Mouse (Mus musculus): ENCODE measurements around the gene Vars2.

Vars2 gene

GRCm38 (mm10) chr17:35667334-35668065 is at the start of gene Vars2:
Gene Vars2 (minus strand): TSS chr17:35667592.
- in situ Hi-C loops (cut with MseI, MboI), result no loop called here

- in situ Hi-C loops (cut with MseI, MboI), result no loop called here
Measured at GRCm38 (mm10) chr17:35717080-35717479, 49.7 kb upstream of the Vars2 start.

- in situ Hi-C loops (cut with MseI, MboI), result no loop called here
Measured at GRCm38 (mm10) chr17:35716114-35716513, 48.7 kb upstream of the Vars2 start.

- in situ Hi-C loops (cut with MseI, MboI), result no loop called here
Measured at GRCm38 (mm10) chr17:35710705-35711347, 43.4 kb upstream of the Vars2 start.

- in situ Hi-C loops (cut with MseI, MboI), result no loop called here
Measured at GRCm38 (mm10) chr17:35708611-35709010, 41.2 kb upstream of the Vars2 start.

- in situ Hi-C loops (cut with MseI, MboI), result no loop called here
Measured at GRCm38 (mm10) chr17:35707929-35708328, 40.5 kb upstream of the Vars2 start.

- in situ Hi-C loops (cut with MseI, MboI), result no loop called here
Measured at GRCm38 (mm10) chr17:35705836-35706235, 38.4 kb upstream of the Vars2 start.

- in situ Hi-C loops (cut with MseI, MboI), result no loop called here
Measured at GRCm38 (mm10) chr17:35704621-35705464, 37.5 kb upstream of the Vars2 start, which contains the start of gene Ddr1. Gene Ddr1 (minus strand): TSS chr17:35704621.

- in situ Hi-C loops (cut with MseI, MboI), result no loop called here
Measured at GRCm38 (mm10) chr17:35703751-35704271, 36.4 kb upstream of the Vars2 start.

GRCm38 (mm10) chr17:35703065-35703464 is 35.7 kb upstream of the Vars2 start:
- in situ Hi-C loops (cut with MseI, MboI), result no loop called here

- in situ Hi-C loops (cut with MseI, MboI), result no loop called here
Measured at GRCm38 (mm10) chr17:35702605-35703004, 35.2 kb upstream of the Vars2 start.

GRCm38 (mm10) chr17:35701978-35702461 is 34.6 kb upstream of the Vars2 start:
- in situ Hi-C loops (cut with MseI, MboI), result no loop called here

- in situ Hi-C loops (cut with MseI, MboI), result no loop called here
Measured at GRCm38 (mm10) chr17:35701203-35701977, 34.0 kb upstream of the Vars2 start.

- in situ Hi-C loops (cut with MseI, MboI), result no loop called here
Measured at GRCm38 (mm10) chr17:35700371-35700961, 33.1 kb upstream of the Vars2 start.

- in situ Hi-C loops (cut with MseI, MboI), result loop anchor here in 1 of 2 experiments (5.0 kb wide), 1 partner anchor 37 kb away; no protein-coding TSS in a partner anchor
Measured at GRCm38 (mm10) chr17:35699919-35700318, 32.5 kb upstream of the Vars2 start.

GRCm38 (mm10) chr17:35698501-35698883 is 31.1 kb upstream of the Vars2 start:
- in situ Hi-C loops (cut with MseI, MboI), result loop anchor here in 1 of 2 experiments (5.0 kb wide), 1 partner anchor 39 kb away; no protein-coding TSS in a partner anchor

GRCm38 (mm10) chr17:35697759-35698500 is 30.5 kb upstream of the Vars2 start:
- in situ Hi-C loops (cut with MseI, MboI), result loop anchor here in 1 of 2 experiments (5.0 kb wide), 1 partner anchor 39 kb away; no protein-coding TSS in a partner anchor

- in situ Hi-C loops (cut with MseI, MboI), result loop anchor here in 1 of 2 experiments (5.0 kb wide), 1 partner anchor 40 kb away; no protein-coding TSS in a partner anchor
Measured at GRCm38 (mm10) chr17:35697429-35697758, 30.0 kb upstream of the Vars2 start.

GRCm38 (mm10) chr17:35696691-35697090 is 29.3 kb upstream of the Vars2 start:
- in situ Hi-C loops (cut with MseI, MboI), result loop anchor here in 1 of 2 experiments (5.0 kb wide), 1 partner anchor 41 kb away; no protein-coding TSS in a partner anchor

Measured in mouse trophoblast stem cell (cell line).